Mouse (Mus musculus) large intestine, adult 2 months (tissue): ENCODE data around the gene Olfr157. TPM values are rescaled to one million over a fixed set of nuclear protein-coding genes. Genes with fewer than 3 reads are reported as not detected.

Source experiments
- DNase-seq: peaks from one replicate; pipeline ENCODE4 v3.0.0-alpha.2; 2012; ENCODE audit warnings: low read depth, low spot score
- WGBS: fragments of 180-500 bp; shearing (Covaris S2); methylation state at CpG from one replicate; pipeline ENCODE4 v1.1.7; 2018; 5-methylcytosine and 5-hydroxymethylcytosine counted together
- polyA plus RNA-seq: library from polyadenylated mRNA; depleted of rRNA; stranded (reverse); fragments of >200 nt; gene quantifications from 2 replicates; pipeline ENCODE4 v1.2.3, GENCODE M21; 2012; rRNA removed

Gene Olfr157
- 0.10 and 0.14 TPM in 2 replicates for polyA plus RNA-seq

DNA sequence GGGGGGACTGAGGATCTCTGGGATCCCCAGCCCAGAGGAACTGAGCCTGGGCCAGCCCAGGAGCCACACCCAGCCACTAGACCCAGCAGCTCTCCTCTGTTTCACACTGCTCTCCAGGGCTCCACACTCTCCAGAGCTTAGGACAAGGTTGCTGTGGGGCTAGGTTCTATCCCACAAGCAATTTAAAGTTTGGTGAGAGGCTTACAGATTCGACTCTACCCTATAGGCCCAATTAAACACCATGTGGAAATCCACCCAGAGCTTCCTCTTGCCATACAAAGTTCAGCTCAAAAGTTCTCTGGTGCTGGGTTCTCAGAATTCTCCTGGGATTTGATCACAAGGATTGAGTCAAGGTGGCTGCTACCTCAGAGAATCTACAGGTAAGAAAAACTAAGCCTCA is at the start of gene Olfr157:
Olfr157 (minus strand) TSS at position 101 of the 400 bp plus-strand sequence.
- no peak for DNase-seq
- WGBS = 46% methylated on average over 1 of the region's 1 CpGs

DNA sequence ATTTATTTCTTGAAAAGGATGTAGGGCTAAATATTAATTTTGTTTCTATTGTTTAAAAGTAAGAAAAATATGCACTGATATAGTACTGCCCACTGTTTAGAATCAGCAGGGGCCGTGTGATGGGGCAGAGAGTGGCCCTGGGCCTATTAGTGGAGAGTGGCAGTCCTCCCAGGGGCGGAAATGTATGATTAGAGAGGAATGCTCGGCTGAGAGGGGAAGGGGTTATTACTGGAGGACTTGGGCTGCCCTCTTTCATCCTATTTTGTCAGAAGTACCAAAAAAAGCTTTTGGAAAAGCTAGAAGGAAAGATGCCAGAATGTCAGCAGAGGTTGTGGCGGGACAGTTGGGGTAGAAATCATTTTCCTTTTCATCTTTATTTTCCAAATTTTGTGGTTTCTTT is 44.2 kb upstream of the Olfr157 start:
- no peak for DNase-seq
- WGBS = 63% methylated on average over 4 of the region's 4 CpGs

GRCm38 (mm10) chr4:43879566-43879965 is 39.6 kb upstream of the Olfr157 start:
- DNase-seq = no peak
- 80% methylated on average over 6 of the region's 6 CpGs for WGBS

- no peak for DNase-seq
- WGBS = 48% methylated on average over 5 of the region's 5 CpGs
Observed at GRCm38 (mm10) chr4:43878121-43878776, 38.2 kb upstream of the Olfr157 start.

DNA sequence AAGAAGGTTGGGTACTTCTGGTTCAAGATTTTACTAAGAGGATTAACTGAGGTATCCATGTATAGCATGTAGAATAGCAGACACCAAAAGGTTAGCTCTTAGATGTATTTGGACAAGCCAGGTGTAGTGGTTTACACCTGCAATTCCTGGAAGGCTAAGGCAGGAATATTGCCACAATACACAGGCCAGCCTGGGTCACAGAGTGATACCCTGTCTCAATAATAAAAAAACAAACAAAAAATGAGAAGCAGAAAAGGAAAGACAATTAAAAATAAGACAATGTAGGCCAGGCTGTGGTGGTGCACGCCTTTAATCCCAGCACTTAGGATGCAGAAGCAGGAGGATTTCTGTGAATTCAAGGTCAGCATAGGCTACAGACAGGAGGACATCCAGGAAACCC is 37.2 kb upstream of the Olfr157 start:
- no peak for DNase-seq

GRCm38 (mm10) chr4:43875919-43876411 is 36.0 kb upstream of the Olfr157 start:
- no peak for DNase-seq
- WGBS = 1% methylated on average over 20 of the region's 20 CpGs

More for the DNA sequence above, 37.2 kb upstream of the Olfr157 start:
- WGBS = 92% methylated on average over 1 of the region's 1 CpGs

GRCm38 (mm10) chr4:43875160-43875918 is 35.3 kb upstream of the Olfr157 start, which contains the start of gene Reck:
Reck (plus strand) TSS chr4:43875530.
- under 1% methylated on average over 73 of the region's 73 CpGs for WGBS
- DNase-seq = no peak

- DNase-seq = no peak
- 33% methylated on average over 7 of the region's 7 CpGs for WGBS
Observed at GRCm38 (mm10) chr4:43874501-43874900, 34.5 kb upstream of the Olfr157 start.

GRCm38 (mm10) chr4:43869821-43870220 is 29.8 kb upstream of the Olfr157 start:
- WGBS = 84% methylated on average over 10 of the region's 10 CpGs
- no peak for DNase-seq

- WGBS = 54% methylated on average over 4 of the region's 4 CpGs
- no peak for DNase-seq
Observed at GRCm38 (mm10) chr4:43863298-43863697, 23.3 kb upstream of the Olfr157 start.

DNA sequence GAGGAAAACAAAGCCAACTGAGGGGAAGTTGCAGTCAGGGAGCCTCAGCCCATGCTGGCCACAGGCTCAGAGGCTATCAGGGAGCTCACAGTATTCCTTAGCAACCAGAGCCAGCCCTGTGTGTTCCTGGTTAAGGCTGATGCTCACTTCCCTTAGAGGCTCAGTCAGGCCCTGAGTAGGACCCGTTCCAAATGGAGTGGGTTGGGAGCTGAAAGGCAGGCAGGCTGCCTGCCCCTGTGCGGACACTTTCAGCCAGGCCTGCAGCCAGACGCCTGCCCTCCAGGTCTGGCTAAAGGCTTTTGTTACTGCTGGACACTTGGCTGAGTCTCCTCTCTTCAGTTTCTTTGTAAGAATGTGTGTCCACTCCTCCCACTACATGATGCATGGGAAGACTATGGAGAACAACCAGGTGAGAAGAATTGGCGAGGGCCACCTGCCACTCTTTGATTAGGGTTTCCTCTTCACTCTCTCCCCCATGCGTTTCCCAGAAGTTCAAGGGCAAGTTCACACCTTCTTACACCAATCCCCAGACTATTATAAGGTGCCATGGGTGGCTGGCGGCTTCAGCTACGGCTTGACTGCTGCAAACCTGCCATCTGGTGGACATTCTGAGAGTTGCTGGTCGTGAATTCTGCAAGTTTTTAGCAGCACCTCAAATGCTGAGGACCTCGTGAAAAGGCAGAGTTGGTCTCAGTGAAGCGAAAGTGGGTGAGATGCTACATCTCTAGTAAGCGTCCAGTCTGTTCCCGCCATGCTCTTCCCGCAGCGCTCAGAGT is 20.9 kb upstream of the Olfr157 start:
- WGBS = 15% methylated on average over 14 of the region's 14 CpGs
- peak; percentile 25 for DNase-seq

DNA sequence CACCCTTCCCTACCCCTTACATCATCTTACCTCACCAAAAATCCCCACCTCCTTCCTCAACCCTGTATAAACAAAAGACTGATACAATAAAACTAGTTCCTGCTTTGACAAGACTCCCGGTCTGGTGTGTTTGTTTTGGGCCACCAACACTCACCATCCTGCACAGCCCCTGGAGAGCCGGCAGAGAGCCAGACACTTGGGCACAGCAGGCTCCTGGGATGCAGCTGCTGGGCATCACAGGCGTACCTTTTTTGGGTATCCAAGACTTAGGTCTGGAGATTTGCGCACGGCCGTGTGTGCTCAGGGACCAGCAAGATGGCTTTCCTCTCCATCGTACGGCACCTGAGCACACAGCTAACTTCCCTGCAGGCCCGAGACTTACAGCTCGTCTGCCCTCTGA is 19.9 kb upstream of the Olfr157 start:
- 49% methylated on average over 10 of the region's 10 CpGs for WGBS
- DNase-seq = no peak

DNA sequence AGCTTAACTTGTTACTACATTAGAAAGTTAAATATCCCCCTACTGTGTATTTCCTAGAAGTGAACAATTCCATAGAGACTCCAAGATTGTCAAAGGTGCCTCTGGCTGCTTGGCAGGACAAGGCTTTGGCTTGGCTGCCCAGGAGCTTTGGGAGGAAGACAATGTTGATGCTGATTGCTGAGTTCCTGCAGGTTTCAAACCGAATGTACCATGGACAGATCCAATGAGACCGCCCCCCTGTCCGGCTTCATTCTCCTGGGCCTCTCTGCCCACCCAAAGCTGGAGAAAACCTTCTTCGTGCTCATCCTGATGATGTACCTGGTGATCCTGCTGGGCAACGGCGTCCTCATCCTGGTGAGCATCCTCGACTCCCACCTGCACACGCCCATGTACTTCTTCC is 14.1 kb upstream of the Olfr157 start:
- WGBS = 73% methylated on average over 8 of the region's 8 CpGs

GRCm38 (mm10) chr4:43851265-43851664 is 11.3 kb upstream of the Olfr157 start, which contains the start of gene Olfr155:
Olfr155 (plus strand) TSS chr4:43851565.
- no peak for DNase-seq
- WGBS = 91% methylated on average over 6 of the region's 6 CpGs

More for the DNA sequence above, 14.1 kb upstream of the Olfr157 start:
- DNase-seq = no peak

GRCm38 (mm10) chr4:43838326-43838725 is 1.7 kb downstream of the Olfr157 start:
- 58% methylated on average over 3 of the region's 3 CpGs for WGBS
- no peak for DNase-seq

DNA sequence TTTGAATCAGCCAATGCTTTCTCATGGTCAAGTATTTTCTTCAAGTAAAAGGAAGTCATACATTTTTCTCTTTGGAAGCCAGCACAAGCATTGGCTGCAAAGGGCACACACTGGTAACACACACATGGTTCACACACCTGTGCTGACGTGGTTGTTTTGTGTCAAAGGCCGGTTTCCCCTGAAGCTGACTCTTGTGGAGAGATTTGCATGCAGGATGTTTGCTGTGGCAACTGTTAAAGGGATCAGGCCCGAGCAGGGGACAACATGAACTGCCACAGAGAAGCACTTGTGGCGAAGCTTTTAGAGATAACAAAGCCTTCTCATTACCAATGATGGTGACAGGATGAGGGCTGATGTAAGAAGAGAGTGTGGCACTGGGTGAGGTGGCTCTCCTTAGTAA is 5.3 kb downstream of the Olfr157 start:
- DNase-seq = no peak
- WGBS = 48% methylated on average over 4 of the region's 4 CpGs

DNA sequence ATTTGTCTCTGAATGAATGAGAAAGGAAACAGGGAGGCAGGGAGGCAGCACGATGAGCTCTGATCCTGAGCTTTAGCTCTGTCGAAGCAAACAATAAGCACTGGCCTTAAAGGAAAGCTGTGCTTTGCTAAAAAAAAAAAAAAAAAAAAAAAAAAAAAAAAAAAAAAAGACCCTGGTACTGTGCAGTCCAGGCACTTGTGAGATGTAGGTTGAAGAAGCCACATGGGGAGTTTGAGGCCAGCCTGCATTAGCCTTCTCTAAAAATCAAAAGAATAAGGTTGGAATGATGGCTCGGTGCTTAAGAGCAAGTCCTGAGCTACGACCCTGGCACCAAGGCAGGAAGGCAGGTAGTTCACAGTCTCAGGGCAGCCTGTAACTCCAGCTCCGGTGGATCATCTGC is 6.2 kb downstream of the Olfr157 start:
- WGBS = 68% methylated on average over 5 of the region's 5 CpGs

DNA sequence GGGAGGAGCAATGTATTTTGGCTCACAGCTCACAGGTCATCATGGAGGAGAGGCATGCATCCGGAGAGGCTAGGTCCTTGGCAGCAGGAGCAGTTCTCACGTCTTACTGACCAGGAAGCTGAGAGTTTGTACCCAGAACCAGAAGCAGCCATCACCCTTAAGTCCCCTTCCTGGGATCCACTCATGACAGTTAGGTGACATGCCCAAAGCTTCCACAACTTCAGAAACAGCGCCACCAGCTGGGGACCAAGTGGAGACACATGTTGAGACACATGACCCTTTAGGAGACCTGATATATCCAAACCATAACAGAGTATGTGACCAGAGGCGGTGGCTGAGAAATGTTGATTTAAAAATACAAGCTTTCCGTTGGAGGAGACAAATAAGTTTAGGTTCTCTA is 8.0 kb downstream of the Olfr157 start:
- no peak for DNase-seq
- 67% methylated on average over 5 of the region's 5 CpGs for WGBS

More for the DNA sequence above, 6.2 kb downstream of the Olfr157 start:
- DNase-seq = no peak

DNA sequence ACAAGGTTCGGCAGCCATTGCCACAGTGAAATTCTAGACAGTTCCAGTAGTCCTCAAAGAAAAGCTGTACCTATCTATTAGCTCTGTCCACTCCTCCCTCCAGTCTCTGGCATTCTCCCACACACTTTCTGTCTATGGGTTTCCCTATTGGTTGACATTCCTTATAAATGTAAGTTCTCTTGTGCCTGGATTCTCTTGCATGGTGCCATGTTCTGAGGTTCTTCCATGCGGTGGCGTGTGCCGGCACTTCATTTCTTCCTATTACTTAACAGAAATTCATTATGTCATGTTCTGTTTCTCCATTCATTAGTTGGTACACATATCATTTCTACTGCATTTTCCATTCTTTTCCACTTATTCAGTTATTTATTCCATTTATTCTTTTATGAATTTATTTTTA is 11.2 kb downstream of the Olfr157 start:
- no peak for DNase-seq
- WGBS = 84% methylated on average over 4 of the region's 4 CpGs

DNA sequence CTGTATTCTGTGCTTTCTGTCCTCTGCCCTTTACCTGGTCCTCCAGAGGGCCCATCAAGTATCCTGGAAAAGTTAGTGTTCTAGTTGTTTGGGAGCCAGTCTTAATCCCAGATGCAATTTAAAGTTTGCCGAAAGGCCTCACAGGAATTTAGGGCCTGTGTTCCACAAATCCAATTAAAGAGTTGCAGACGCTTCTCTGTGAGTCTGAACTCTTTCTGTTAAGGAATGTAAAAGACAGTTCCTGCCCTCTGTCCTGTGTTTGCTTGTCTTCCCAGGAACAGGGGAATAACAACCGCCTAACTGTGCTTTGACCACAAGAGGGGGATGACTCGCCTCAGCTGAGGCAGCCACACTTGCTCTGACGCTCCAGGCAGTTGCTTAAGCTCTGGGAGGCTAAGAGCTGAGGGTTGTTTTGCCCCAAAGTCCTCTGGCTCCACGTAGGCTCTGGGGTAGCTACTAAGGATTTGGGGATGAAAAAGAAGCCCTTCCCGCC is 16.1 kb downstream of the Olfr157 start, which contains the start of gene Olfr156:
Olfr156 (minus strand) TSS at position 51 of the 493 bp plus-strand sequence.
- 12% methylated on average over 7 of the region's 7 CpGs for WGBS

More for the DNA sequence above, 16.1 kb downstream of the Olfr157 start, which contains the start of gene Olfr156:
- no peak for DNase-seq
